Mouse (Mus musculus) spleen, adult 2 months (tissue): ENCODE data around the gene Gm44790.

Experiments
- CTCF ChIP-seq: fragments of 200-500 bp; IDR thresholded peaks from 2 replicates; pipeline ENCODE4 v1.5.1; 2011; ENCODE audit warnings: mild to moderate bottlenecking, inconsistent platforms; ENCODE audit not compliant: insufficient read depth, insufficient read length, insufficient replicate concordance; ENCODE audit errors: extremely low read depth
- POLR2A ChIP-seq: fragments of 200-500 bp; IDR thresholded peaks from 2 replicates; pipeline ENCODE4 v1.6.1; 2011; ENCODE audit warnings: low read depth, low read length, inconsistent platforms

DNA sequence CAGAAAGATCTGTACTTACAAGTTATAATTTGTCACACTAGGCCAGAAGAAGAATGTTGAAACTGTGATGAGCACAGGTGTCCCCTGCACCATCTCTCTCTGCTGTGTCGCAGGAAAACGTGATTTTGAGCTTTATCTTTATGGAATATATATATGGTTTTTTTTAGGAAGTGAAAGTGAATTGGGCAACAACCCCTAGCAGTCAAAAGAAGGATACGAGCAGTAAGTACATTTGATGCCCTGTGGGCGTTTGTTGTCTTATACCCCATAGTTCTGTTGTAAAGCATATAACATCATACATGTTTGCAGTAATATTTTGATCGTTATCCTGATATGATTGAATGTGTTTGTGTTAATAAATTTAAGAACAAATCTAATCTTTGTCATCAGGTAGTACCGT lies 7.7 kb upstream of the Gm44790 start:
- TF ChIP-seq CTCF (no peak), POLR2A (no peak)
